Mouse (Mus musculus) testis, adult 2 months (tissue): ENCODE results near the gene Snx32.

Experiments
- CTCF ChIP-seq: fragments of 200-500 bp; IDR thresholded peaks from 2 replicates; pipeline ENCODE4 v1.5.1; 2012; ENCODE audit warnings: low read depth, mild to moderate bottlenecking, inconsistent platforms, low read length, moderate library complexity; ENCODE audit not compliant: control insufficient read depth, insufficient read depth, insufficient replicate concordance
- POLR2A ChIP-seq: fragments of 200-500 bp; IDR thresholded peaks from 2 replicates; pipeline ENCODE4 v1.6.1; 2012; ENCODE audit warnings: low read depth, mild to moderate bottlenecking, inconsistent platforms, low read length, moderate library complexity; ENCODE audit not compliant: control insufficient read depth

DNA sequence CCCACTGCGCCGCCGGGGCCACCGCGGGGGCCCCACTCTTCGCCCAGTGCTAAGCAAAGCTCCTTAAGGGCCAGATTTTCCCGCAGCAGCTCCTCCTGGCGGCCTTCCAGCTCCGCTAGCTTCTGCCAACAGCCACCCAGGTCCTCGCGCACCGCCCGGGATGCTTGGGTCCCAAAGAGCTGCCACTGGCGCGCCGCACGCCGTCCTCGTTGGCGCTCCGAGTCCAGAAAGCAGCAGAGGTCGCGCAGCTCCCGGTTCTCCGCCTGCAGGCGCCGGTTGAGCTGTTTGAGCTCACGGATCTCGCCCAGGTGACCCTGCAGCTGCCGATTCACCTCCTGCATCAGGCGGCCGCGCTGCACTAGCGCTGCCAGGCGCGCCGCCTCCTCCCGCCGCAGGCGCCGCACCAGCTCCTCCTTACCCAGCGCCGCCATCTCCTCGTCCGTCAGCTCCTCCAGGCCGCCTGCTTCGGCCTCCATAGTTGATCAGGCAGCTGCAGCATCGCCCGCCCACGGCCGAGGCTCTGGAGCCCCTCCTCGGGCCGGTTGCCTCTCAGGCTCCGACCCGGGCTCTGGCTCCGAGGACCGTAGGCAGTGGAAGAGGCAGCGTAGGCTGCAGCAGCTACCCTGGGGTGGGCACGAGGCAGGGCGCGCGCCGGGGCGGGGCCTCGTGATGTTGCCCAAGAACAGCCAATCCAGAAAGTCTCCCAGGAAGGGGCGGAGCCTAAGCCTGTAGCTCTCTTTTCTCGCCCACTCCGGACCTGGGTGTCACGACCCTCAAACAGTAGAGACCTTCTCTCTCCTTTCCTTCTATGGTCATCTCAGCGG lies 53.2 kb downstream of the Snx32 start:
- TF ChIP-seq CTCF, result no peak
- peak; percentile 54 for TF ChIP-seq POLR2A
